Mouse (Mus musculus): ENCODE results near the gene Agbl4.

DNA sequence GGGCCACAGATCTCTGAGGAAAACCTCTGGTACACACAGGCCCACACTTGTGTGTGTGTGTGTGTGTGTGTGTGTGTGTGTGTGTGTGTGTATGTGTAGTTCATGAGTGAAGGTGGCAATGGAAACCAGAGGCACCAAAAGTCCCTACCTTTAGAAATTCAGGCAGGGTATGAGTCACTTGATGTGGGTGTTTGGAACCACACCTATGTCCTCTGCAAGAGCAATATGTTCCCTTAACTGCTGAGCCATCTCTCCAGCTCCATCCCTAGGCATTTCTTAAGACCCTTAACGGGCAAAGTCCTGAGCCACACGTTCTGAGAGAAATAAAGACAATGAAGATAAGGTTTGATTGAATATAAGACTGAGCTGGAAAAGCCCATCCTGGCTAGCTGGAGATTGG, 1147.2 kb downstream of the Agbl4 start:
- TF ChIP-seq CTCF (IDR thresholded peaks at IDR 0.05; ENCODE audit: control insufficient read depth, insufficient read depth, insufficient replicate concordance, low read depth, low read length) (no peak), POLR2A (IDR thresholded peaks at IDR 0.05; ENCODE audit: control insufficient read depth, low read depth, low read length) (no peak)

Measured in testis, adult 2 months (tissue).